Mouse (Mus musculus) adrenal gland, postnatal 10 days (tissue): ENCODE data around the gene Praf2. TPM values are rescaled to one million over a fixed set of nuclear protein-coding genes. Genes with fewer than 3 reads are reported as not detected.

Experiments
- DNase-seq: peaks from one replicate; pipeline ENCODE4 v3.0.0; 2021; ENCODE audit warnings: mixed read lengths
- total RNA-seq, 2 experiments: library from RNA; stranded (reverse); gene quantifications; 2 replicates each; pipeline ENCODE4 v1.2.3; 2021

Praf2 gene
- total RNA-seq, 2 experiments from 2014 or later, result 12.3 to 13.9 TPM

DNA sequence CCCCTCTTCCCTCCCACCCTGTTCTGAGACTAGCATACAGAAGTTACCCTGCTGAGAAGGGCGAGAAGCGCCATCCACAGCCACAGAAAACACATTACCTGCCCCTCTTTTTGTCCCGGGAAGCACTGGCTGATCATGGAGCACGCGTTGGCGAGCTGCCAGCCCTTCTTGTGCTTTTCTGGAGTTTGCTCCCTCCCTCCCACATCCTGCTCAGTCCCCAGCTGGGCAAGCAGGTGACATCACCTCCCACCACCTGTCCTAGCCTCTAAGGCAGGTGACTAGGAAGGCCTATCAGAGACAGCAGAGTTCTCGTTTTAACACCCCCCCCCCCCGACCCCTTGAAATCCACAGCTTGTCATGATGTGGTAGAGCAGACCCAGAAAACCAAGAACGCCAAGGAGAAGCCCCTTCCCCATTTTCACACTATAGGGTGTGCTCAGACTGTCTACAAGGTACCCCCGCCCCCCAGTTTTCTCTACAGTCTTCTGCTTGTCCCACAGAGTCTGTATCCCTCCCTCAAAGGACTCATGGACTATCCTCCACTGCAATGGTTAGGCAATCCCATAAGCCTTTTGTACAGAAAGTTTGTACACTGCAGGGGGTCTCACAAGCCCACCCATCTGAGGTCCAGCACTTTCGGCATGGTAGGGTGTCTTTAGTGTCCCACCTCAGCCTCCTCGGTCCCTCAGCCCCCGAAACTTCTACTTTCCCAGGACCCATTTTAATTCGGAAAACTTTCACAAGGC lies 11.3 kb downstream of the Praf2 start:
- DNase-seq, result peak; percentile 27

DNA sequence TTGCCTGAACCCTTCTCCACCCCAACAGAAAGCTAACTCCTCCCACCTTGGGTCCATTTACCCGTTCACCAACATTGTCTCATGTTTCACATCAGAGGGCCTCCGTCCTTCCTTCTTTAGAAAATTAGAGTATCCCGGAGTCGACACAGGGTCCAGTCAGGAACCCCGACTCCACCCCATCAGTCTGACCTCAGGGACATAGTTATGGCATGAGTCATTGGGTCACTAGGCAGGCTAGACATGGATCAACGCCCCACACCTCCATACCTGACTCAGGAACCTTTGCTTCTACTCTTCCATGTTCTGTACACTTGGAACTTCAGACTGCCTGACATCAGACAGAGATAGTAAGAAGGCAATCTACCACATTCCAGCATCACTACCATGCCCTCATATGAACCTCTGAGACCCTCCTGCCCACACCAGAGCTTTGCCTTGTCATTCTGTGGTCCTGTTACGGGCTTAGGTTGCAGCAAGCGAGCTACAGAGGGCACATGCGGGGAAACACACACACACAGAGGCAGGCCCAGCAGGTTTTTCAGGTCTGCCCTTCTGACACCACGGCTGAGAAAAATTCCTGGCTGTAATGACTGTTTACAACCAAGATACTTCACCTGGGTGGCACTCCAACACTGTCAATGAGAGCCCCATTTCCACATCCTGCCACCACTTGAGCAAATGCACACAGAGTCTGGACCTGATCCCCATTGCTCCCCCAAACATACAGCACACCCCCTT lies 12.0 kb downstream of the Praf2 start:
- DNase-seq, result no peak

DNA sequence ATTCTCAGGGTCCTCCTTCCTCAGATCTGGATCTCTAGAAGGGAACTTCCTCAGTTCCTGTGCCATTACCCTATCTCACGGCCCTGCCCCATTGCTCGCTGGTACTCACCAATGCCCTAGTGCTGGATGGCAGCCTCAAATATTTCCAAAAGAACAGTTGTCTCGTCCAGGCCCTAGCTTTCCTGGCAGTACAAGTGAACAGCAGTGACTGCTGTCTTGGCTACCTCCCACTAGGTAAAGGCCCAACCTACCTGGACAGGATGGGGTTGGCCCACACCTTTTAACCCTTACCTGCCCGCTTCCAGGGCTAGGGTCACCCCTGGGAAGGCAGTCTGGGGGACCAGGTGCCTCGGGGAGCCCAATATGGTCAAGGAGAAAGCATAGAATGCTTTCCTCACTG lies 12.9 kb downstream of the Praf2 start:
- no peak for DNase-seq

DNA sequence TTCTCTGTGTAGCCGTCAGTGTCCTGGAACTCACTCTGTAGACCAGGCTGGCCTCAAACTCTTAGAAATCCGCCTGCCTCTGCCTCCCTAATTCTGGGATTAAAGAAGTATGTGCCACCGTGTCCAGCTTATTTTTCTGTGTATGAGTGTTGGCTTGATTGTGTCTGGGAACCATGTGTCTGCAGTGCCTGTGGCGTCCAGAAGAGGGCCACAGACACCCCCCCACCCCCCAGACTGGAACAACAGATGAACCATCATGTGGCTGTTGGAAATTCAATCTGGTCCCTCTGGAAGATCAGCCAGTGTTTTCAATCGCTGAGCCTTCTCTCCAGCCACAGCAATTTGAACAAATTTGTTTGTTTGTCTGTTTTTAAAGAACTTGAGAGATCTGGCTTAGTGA lies 15.2 kb downstream of the Praf2 start:
- no peak for DNase-seq

DNA sequence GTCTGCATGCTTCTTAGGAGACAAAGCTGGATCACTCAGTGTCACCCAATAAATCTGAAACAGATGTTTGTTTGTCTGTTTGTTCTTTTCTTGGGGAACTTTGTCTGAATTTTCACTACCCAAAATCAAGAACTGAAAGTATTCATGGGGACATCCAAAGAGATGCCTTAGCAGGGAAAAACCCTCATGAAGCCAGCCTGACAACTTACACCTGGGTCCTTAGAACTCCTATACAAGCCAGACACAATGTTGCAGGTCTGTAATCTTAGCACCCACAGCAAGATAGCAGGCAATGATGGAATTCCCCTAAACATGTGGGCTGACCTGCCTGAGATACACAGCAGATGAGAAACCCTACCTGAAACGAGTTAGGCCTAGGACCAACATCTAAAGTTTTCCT lies 16.7 kb downstream of the Praf2 start:
- no peak for DNase-seq

DNA sequence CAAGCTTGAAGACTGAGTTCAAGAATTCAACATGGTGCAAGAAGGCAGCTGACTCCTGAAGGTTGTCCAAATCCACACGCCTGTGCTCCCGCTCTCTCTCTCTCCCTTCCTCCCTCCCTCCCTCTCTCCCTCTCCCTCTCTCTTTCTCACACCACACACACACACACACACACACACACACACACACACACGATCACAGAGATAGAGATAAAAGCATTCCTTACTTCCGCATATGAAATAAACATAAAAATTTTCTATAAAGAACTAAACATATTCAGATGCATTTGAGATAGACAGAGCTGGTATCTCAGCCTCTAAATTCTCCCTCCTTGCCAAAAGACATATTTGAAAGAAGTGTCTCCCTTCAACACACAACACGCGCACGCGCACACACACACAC lies 17.2 kb downstream of the Praf2 start:
- no peak for DNase-seq

DNA sequence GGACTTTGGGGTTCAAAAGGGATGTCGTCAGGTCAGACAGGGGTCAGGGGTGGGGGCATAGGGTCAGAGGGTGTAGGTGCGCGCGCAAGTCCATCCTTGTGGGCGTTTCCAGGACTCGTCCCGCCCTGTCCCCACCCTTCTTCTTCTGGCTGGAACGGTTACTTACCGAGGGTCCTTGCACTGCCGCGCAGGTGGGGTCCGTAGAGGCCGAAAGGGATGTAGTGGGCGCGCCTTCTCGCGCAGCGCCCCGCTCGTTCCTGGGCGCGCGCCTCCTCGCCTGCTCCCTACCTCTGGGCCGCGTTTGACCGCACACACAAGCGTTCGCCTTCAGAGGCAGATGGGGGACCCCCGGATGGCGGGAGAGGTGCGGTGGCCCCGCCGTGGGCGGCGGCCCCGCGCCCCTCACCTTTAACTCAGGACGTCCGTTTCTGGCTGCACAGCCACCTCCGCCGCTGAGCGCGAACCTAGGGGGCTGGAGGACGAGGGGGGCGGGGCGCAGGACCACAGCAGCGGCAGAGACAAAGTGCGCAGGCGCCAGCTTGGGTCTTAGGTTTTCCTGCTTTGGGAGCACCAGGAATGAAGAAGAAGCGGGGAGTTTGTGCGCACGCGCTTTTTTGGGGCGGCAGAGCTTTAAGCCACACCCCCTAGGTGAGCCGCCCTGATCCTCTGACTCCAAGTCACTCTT lies 22.3 kb downstream of the Praf2 start, which contains the start of gene Ccdc120:
Gene Ccdc120 (minus strand): TSS at position 474 of the 685 bp plus-strand sequence.
- DNase-seq, result peak; percentile 74

DNA sequence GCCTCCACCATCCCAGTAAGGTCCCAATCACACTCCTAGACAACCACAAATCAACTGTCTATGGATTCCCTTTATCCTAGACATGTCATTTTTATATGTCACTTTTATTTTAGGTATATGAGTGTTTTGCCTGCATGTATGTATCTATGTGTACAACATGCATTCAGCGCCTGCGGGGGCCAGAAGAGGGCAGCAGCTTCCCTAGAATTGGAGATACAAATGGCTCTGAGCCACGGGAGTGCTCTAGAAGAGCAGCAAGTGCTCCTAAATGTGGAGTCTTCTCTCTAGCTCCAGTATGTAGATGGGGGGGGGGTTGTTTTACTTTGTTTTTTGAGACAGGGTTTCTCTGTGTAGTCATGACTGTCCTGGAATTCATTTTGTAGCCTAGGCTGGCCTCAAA lies 25.4 kb downstream of the Praf2 start:
- DNase-seq, result peak; percentile 43

DNA sequence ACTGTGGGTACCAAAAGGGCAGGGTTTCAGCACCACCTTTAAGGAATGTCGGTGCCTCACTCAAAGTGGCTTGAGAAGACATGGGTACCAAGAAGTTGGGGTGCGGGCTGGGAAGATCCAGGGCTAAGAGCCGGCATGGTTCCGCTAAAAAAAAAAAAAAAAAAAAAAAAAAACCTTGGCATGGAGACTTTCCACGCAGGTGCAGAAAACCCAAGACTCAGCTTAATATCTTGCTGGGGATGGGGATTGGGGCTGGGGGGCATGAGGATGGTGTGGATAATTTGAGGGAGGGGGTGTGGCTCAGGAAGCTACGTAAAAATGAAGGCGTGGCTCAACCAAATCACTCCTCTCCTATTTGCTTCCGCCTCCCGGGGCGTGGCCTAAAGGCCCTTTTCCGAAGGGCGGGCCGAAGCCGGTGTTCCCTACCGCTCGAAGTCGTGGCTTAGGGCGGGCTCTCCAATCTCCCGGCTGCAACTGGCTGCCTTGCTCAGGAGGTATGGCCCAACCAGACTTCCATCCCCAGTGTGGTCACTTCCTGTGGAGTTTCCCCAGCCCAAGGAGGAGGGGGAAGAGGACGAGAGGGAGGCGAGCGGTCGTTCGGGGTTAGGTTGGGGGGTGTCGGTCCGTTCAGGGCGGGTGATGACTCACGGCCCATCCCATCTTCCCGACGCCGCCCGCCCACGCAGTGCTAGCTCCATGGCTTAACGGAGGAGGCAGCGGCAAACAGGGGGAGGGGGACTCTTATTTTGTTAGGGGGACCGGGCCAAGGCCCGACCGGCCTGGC lies 34.1 kb downstream of the Praf2 start, which contains the start of gene Tfe3:
Gene Tfe3 (plus strand): TSS at position 424 of the 784 bp plus-strand sequence.
- peak; percentile 91 for DNase-seq

DNA sequence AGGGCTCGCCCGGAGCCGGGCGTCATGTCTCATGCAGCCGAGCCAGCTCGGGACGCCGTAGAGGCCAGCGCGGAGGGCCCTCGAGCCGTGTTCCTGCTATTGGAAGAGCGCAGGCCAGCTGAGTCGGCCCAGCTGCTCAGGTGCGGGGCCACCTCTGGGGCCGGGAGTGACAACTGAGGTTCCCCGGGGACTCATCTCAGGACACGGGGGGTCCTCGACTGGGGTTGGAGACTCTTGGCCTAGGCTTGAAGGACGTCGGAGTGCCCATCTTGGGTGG lies 34.6 kb downstream of the Praf2 start:
- DNase-seq, result no peak

DNA sequence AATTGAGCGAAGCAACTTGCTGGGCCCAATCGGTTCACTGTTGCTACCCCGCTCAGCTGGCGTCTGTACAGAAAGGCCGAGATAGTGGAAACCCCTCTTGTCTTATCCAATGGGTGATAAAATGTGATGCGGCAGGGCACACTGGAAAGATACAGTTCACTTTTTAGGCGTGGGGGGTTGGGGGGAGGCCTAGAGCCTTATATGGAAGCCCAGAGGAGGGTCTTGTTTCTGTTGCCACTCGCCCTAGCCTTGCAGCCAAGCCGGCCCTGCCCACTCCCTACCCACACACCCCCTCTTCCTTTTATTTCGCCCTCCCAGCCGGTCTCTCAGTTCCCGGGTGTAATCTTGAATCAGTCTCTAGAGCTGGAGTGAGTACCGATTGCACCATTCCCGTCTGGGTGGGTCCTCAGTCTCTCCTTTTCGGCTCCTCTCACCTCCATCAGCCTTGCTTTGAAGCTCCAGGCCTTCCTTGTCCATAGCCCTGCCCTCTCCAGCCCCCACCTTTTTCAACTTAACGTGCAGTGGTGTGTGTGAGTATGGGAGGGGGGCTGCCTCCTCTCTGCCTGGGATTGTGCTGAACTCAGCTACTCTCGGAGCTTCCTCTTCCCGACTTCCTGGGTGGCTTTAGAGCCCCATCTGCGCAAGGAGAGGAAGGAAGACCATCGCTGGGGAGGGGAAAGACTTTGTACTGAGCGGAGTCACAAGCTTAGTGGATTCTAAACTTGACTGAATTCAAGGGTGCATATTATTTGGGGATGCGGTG lies 35.6 kb downstream of the Praf2 start:
- DNase-seq, result peak; percentile 42

DNA sequence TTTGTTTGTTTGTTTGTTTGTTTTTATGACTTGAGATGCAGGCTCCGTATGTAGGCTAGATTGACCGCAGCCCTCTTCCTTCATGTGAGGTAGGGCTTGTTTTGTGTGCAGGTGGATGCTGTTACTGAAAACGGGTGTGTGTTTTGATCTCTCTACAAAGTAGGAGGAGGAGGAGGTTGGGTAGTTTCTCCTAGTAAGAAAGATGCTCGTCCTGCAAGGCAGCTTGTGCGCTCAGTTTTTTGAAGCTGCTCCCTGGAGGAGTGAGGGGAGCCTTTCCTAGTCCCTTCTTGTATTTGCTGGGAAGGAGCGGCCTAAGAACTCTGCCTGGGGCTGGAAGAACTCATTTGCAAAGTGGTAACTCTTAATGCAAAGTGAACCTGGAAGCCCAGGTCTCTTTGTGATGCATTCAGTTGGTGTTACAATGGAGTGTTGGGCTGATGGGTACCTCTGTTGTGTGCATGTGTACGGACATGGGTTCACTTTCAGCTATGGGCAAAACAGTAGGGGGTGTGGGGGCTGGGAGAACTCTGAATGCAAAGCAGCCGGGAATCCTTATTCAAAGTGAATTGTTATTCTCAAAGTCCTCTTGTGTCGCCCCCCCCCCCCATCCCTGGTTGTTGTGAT lies 36.5 kb downstream of the Praf2 start:
- DNase-seq, result no peak

DNA sequence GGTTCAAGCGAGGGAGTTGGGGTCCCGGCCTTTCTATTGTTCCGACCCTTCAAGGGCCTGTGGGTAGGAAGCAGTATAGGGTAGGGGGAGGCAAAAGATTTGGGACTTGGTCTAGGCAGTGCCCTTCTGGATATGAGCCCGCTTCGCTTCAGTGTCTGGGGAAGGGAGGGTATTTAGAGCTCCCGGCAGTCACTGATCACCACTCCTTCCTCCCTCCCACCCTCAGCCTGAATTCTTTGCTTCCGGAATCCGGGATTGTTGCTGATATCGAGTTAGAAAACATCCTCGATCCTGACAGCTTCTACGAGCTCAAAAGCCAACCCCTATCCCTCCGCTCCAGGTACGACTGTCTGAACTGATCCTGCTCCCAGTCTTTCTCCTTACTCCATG lies 37.0 kb downstream of the Praf2 start:
- no peak for DNase-seq

DNA sequence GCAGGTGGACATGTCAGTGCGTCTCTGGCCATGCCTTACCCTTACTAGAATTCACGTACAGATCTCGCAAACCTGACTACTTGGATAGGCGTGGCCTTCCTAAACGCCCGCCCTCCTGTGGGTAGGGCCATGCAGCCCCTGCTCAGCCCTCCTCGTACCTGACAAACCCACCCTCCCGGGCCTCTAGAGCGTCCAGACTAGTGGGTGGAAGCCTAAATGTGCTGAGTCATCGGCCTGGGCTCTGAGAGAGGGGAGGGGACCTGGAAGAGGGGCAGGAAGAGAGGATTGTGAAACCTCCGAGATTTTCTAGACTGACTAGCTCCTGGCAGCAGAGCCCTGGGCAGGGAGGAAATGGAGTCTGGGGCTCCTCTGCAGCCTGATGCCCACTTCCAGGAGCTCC lies 37.5 kb downstream of the Praf2 start:
- DNase-seq, result peak; percentile 66

DNA sequence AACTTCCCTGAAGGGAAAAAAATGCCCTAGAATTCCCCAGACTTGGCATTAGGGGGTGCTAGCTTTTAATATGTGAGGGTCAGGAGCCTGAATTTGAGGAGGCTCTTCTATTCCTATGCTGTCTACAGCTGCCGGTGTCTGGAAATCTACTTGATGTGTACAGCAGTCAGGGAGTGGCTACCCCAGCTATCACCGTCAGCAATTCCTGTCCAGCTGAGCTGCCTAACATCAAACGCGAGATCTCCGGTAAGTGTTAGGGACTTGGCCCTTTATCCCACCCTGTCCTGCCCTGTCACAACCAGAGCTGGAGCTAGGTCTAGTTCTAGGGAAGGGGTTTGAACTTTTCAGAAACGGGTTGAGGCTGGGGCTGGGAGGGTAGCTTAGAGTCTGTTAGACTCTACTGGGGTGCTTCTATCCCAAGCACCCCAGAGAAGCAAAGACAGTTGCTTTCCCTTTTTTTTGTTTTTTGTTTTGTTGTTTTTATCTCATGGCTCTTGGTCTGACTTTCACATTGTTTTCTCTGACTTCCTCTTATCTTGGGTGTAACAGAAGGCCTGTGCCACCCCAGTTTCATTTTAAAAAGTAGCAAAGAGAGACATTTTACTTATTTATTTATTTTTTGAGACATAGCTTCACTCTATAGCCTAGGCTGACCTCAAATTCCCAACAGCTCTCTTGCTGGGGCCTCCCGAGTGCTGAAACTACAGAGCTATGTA lies 41.2 kb downstream of the Praf2 start:
- no peak for DNase-seq

DNA sequence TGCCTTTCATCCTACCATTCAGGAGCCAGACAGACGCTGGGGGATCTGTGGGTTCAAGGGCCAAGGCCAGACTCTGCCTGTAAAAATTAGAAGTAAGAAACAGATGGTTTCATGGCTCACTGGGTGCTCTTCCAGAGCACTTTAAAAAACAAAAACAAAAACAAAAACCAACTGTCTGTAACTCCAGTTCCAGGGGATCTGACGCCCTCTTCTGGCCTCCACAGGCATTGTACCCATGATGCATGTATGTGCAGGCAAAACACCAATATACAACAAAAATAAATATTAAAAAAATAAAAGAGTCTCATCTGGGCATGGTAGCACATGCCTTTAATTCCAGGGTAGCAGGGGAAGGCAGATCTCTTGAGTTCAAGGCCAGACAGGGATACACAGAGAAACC lies 44.5 kb downstream of the Praf2 start:
- DNase-seq, result no peak

DNA sequence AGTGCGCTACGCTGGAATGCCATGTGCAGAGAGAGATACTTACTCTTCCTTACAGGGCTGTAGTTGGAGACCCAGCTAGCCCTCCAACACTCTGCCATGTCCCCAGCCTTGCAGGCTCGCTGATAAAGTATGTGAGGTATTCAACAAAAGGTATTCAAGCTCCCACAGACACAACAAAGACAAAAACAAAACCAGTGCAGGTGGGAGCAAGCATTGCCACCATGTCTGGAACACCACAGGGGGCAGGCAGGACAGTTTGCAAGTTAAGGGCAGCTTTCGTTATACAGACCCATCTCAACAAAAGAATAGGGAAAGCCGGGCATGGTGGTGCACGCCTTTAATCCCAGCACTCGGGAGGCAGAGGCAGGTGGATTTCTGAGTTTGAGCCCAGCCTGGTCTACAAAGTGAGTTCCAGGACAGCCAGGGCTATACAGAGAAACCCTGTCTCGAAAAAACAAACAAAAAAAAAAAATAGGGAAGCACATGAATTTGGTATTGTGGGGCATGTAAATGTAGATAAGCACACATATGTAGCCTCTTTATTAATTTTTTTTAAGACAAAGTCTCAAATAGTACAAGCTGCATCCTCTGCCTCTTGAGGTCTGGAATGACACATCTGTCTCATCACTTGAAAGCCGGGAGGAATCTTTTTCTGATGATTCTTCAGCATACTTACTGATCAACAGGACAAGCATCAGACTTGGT lies 47.4 kb downstream of the Praf2 start:
- no peak for DNase-seq

DNA sequence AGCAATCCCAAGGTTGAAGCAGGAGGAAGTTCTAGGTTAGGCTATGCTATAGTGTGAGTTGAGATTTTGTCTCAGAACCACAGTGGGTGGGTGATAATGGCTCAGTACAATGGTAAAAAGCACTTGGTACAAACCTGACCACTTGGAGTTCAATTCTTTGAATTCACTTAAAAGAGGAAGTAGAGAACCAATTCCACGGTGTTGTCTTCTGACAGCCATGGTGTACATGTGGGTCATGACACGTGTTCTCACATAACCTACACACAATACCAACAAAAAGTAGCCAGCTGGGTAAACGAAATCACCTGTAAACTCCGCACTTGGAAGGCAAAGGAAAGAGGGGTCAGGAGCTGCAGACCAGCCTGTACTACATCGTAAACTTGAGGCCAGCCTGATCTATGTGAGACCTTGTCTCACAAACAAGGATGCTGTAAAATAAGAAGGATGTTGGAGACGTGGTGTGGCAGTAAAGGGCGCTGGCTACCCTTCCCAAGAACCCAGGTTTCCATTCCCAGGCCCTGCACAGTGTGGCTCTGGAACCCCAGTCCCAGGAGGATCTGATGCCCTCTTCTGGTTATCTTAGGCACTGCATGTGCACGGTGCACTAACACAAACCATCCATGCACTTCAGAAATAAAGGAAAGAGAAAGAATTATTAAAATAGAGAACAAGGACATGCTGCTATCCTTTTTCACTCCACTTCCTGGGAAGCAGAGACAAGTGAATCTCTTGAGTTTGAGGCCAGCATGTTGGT lies 48.3 kb downstream of the Praf2 start:
- DNase-seq, result peak; percentile 71
